Mouse (Mus musculus) inflammation-experienced regulatory T-cells, adult 6 months (primary cell): ENCODE results near the gene Gm49325. TPM values are rescaled to one million over a fixed set of nuclear protein-coding genes. Genes with fewer than 3 reads are reported as not detected.
"Not testable (repeated sequence)": the region's sequence is repeated elsewhere in the genome, so short reads cannot be mapped to it uniquely, and the experiment has no call there.

Experiments used
- ATAC-seq: one replicate; pipeline ENCODE4 v1.8.0; 2017
- polyA plus RNA-seq, 3 experiments: library from polyadenylated mRNA; unstranded; fragments of 100-300 nt; shearing (Covaris generic); gene quantifications; one replicate each; pipeline ENCODE4 v1.2.1; 2017

Gene Gm49325
- polyA plus RNA-seq, 3 experiments from 2014 or later = 3.6 to 10.0 TPM; not detected in 1

DNA sequence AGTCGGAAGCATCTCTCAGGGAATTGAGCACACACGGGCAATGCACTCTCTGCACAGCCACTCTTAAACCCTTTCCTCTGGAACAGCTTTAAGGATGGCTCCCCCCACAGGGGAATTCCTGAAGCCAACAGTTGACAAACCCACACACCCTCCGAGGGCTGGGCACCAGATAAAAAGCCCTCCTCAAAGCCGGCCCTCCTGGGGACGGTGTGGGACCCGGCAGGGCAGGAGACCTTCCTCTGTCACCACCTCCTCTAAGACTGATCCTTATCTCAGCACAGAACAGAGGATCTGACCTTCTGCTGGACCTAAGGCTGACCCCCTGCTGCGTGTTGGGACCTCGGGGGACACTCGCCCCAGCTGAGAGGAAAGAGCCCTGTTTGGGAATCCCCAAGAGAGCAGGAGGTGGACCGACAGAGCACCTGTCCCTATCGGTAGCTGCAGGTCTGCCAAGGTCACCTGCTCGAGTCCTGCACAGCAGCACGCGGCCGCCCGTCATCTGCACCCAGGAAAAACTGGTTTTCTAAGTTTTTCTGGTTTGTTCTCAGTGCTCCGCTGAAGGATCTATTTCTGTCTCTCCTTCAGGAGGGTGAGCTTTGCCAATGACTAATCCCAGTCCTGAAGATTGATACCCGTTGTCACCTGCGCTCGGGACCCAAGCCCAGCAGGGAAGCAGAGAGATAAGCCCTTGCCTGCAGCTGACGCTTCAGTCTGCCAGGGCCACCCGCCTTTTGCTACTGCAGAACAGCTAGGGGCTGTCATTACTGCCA is 80.1 kb downstream of the Gm49325 start, which contains the start of gene Tspear:
Tspear (plus strand) TSS at position 675 of the 770 bp plus-strand sequence.
- ATAC-seq = no peak

DNA sequence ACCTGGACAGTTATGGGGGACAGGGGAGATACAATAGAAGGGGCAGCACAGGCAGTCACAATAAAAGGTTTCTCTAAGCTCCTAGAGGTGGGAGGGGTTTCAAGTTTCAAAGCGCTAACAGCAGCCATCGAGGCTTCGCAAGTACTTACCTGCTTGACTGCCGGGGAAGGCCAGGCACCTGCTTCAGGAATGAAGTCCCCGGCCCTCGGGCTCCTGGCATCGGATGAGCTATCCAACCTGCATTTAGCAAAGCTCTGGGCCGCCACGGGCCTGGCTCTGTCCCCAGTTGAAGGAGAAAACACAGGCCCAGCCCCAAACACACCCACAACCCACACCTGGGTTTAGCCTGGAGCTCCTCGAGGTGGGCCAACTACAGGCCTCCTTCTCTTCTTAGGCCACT is 81.0 kb downstream of the Gm49325 start:
- no peak for ATAC-seq

DNA sequence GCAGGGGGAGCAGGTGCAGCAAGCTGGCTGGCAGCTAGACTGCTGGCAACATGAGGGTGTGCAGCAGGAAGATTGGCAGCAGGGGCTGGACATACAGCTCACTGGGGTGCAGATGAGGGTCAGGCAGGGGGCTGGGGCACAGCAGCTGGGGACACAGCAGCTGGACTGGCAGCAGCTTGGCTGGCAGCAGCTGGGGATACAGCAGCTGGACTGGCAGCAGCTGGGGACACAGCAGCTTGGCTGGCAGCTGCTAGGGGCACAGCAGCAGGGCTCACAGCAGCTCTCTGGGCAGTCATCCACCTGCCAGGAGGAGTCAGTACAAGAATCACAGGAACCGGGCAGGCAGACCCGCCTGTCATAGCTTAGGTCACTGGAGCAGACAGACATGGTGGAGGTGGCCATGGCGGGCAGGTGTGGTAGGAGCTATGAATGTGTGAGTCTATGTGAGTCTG is 84.4 kb downstream of the Gm49325 start, which contains the start of gene Gm19402:
Gm19402 (minus strand) TSS at position 402 of the 452 bp plus-strand sequence.
- not testable (repeated sequence) for ATAC-seq

Other genes starting within 250 kb of the Gm49325 start
- under 1 TPM; 0.55 to 0.74 (median 0.63) TPM for gene Adarb1, start 187.9 kb upstream of the Gm49325 start, polyA plus RNA-seq
- 10 to 100 TPM; 13.7 to 16.1 (median 15.1) TPM for gene Fam207a, start 90.4 kb upstream of the Gm49325 start, polyA plus RNA-seq
- 100 to 1,000 TPM; 493 to 517 (median 499) TPM for gene Itgb2, start 75.9 kb upstream of the Gm49325 start, polyA plus RNA-seq
- 100 to 1,000 TPM in 2 of 3 experiments, 10 to 100 TPM in 1; 83.7 to 113 (median 112) TPM for gene Pttg1ip, start 24.5 kb upstream of the Gm49325 start, polyA plus RNA-seq
- 10 to 100 TPM; 73.1 to 90.7 (median 74.3) TPM for gene Sumo3, start 100 bp upstream of the Gm49325 start, polyA plus RNA-seq
- 10 to 100 TPM; 41.1 to 55.4 (median 50.1) TPM for gene Ube2g2, start 16.1 kb downstream of the Gm49325 start, polyA plus RNA-seq
- gene Tspear, start 80.4 kb downstream of the Gm49325 start, polyA plus RNA-seq = under 1 TPM; 0.26 to 0.54 (median 0.28) TPM
- not detected for gene Gm19402, start 84.6 kb downstream of the Gm49325 start, polyA plus RNA-seq
- gene Gm9508, start 91.0 kb downstream of the Gm49325 start, polyA plus RNA-seq = not detected
- gene Gm10272, start 100.4 kb downstream of the Gm49325 start, polyA plus RNA-seq = not detected
- gene Gm10024, start 105.3 kb downstream of the Gm49325 start, polyA plus RNA-seq = not detected
- gene Gm10142, start 109.6 kb downstream of the Gm49325 start, polyA plus RNA-seq = not detected
- gene Krtap12-1, start 114.4 kb downstream of the Gm49325 start, polyA plus RNA-seq = not detected
- not detected for gene Gm10100, start 120.3 kb downstream of the Gm49325 start, polyA plus RNA-seq
- gene Gm18596, start 136.4 kb downstream of the Gm49325 start, polyA plus RNA-seq = not detected
- gene Gm9736, start 145.2 kb downstream of the Gm49325 start, polyA plus RNA-seq = not detected
- not detected for gene Gm3233, start 153.5 kb downstream of the Gm49325 start, polyA plus RNA-seq
- gene Gm3238, start 165.1 kb downstream of the Gm49325 start, polyA plus RNA-seq = not detected
- gene Gm7138, start 170.7 kb downstream of the Gm49325 start, polyA plus RNA-seq = not detected
- gene Gm3250, start 176.3 kb downstream of the Gm49325 start, polyA plus RNA-seq = not detected
- gene Gm7137, start 182.0 kb downstream of the Gm49325 start, polyA plus RNA-seq = not detected
- gene Gm9639, start 188.9 kb downstream of the Gm49325 start, polyA plus RNA-seq = not detected
- gene Gm19668, start 192.9 kb downstream of the Gm49325 start, polyA plus RNA-seq = not detected
- gene Gm9507, start 205.6 kb downstream of the Gm49325 start, polyA plus RNA-seq = not detected
- not detected for gene Gm2696, start 208.5 kb downstream of the Gm49325 start, polyA plus RNA-seq
- gene Krtap10-4, start 220.9 kb downstream of the Gm49325 start, polyA plus RNA-seq = not detected
- gene Krtap10-10, start 229.8 kb downstream of the Gm49325 start, polyA plus RNA-seq = not detected
- gene Gm36176, start 240.6 kb downstream of the Gm49325 start, polyA plus RNA-seq = not detected
- not detected for gene Gm10318, start 246.7 kb downstream of the Gm49325 start, polyA plus RNA-seq